Mouse (Mus musculus) liver, postnatal 0 days (tissue): ENCODE data around the gene Ndufaf3.

Experiments
- CTCF ChIP-seq: sonication (generic); IDR thresholded peaks from 2 replicates; pipeline ENCODE4 v1.5.1; 2016; ENCODE audit warnings: antibody characterized with exemption, low read depth
- EP300 ChIP-seq: IDR thresholded peaks from 2 replicates; pipeline ENCODE4 v1.6.1; 2016; ENCODE audit warnings: antibody characterized with exemption, low read depth, mild to moderate bottlenecking

DNA sequence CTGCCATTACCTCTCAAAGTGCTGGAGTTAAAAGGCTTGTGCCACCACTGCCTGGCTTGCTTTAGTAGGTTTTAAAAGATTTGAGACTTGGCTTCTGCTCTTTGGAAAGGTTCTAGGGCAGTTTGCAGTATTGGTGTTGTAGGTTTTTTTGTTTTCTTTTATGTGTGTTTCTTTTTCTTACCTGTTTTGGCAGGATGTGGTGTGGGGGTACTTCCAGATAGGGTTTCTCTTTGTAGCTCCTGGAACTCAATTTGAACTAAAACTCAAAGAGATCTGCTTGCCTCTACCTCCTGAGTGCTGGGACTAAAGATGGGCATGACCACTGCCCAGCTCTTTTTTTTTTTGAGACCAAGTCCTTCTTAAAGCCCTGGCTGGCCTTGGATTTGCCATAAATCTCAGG lies 26.4 kb downstream of the Ndufaf3 start:
- no peak for TF ChIP-seq CTCF
- TF ChIP-seq EP300: no peak
